Mouse (Mus musculus) midbrain, embryonic 16.5 days (tissue): ENCODE data around the gene Stk25. TPM values are rescaled to one million over a fixed set of nuclear protein-coding genes. Genes with fewer than 3 reads are reported as not detected.
"Not testable (repeated sequence)": the region's sequence is repeated elsewhere in the genome, so short reads cannot be mapped to it uniquely, and the experiment has no call there.

Experiments
- ATAC-seq: fragments of 200-750 bp; cut with Nextera tagmentation; 2 replicates; pipeline ENCODE4 v1.8.0; 2017; ENCODE audit warnings: moderate TSS enrichment
- H3K27ac ChIP-seq: fragments of 300-500 bp; sonication (generic); 2 replicates; pipeline ENCODE4 v1.5.1; 2014; ENCODE audit warnings: mild to moderate bottlenecking, low read length, mixed read lengths
- H3K27me3 ChIP-seq: fragments of 300-500 bp; sonication (generic); 2 replicates; pipeline ENCODE4 v1.6.1; 2014; ENCODE audit warnings: low read depth, low read length, mixed read lengths; ENCODE audit not compliant: control insufficient read depth, insufficient read depth
- H3K36me3 ChIP-seq: fragments of 300-500 bp; sonication (generic); 2 replicates; pipeline ENCODE4 v1.6.1; 2014; ENCODE audit warnings: mild to moderate bottlenecking, low read length, moderate library complexity, mixed read lengths; ENCODE audit not compliant: control insufficient read depth, insufficient read depth
- H3K4me1 ChIP-seq: fragments of 300-500 bp; sonication (generic); 2 replicates; pipeline ENCODE4 v1.6.1; 2014; ENCODE audit warnings: mild to moderate bottlenecking, low read length, mixed read lengths; ENCODE audit not compliant: control insufficient read depth, insufficient read depth
- H3K4me2 ChIP-seq: fragments of 300-500 bp; sonication (generic); 2 replicates; pipeline ENCODE4 v1.6.1; 2014; ENCODE audit warnings: mild to moderate bottlenecking, low read length, mixed read lengths
- H3K4me3 ChIP-seq: fragments of 300-500 bp; sonication (generic); 2 replicates; pipeline ENCODE4 v1.5.1; 2014; ENCODE audit warnings: low read depth, mild to moderate bottlenecking, low read length, moderate library complexity, mixed read lengths
- H3K9ac ChIP-seq: fragments of 300-500 bp; sonication (generic); 2 replicates; pipeline ENCODE4 v1.6.1; 2014; ENCODE audit warnings: low read depth, low read length, mixed read lengths
- H3K9me3 ChIP-seq: fragments of 300-500 bp; sonication (generic); replicated peaks from 2 replicates; pipeline ENCODE4 v1.6.1; 2014; ENCODE audit warnings: mild to moderate bottlenecking, low read length, mixed read lengths; ENCODE audit not compliant: control insufficient read depth, poor library complexity, severe bottlenecking
- WGBS: fragments of 180-500 bp; shearing (Covaris S2); extraction: QIAGEN DNeasy Blood & Tissue Kit; methylation state at CpG from one replicate; pipeline ENCODE4 v1.1.7; 2014; 5-methylcytosine and 5-hydroxymethylcytosine counted together
- polyA plus RNA-seq: library from polyadenylated mRNA; unstranded; fragments of >200 nt; fragmentation: Nextera tagmentation; extraction: Ambion mirVana; gene quantifications from 2 replicates; pipeline ENCODE4 v1.2.1, GENCODE M21; 2015

Gene Stk25
- polyA plus RNA-seq, result 347 and 394 TPM in 2 replicates

DNA sequence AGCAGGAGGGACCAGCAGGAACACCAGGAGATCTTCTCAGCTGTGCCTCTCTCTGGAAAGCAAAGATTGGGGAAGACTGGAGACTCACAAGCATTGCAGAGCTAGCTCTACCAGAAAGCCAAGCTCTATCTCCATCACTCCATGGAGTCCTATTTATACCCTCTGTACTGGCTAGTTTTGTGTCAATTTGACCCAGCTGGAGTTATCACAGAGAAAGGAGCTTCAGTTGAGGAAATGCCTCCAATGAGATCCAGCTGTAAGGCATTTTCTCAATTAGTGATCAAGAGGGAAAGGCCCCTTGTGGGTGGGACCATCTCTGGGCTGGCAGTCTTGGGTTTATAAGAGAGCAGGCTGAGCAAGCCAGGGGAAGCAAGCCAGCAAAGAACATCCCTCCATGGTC is at the start of gene Stk25:
Gene Stk25 (minus strand): TSS at position 101 of the 400 bp plus-strand sequence.
- not testable (repeated sequence) for H3K9me3 ChIP-seq, H3K27me3 ChIP-seq, H3K36me3 ChIP-seq, H3K27ac ChIP-seq, H3K4me3 ChIP-seq, ATAC-seq, H3K9ac ChIP-seq, H3K4me2 ChIP-seq, H3K4me1 ChIP-seq

DNA sequence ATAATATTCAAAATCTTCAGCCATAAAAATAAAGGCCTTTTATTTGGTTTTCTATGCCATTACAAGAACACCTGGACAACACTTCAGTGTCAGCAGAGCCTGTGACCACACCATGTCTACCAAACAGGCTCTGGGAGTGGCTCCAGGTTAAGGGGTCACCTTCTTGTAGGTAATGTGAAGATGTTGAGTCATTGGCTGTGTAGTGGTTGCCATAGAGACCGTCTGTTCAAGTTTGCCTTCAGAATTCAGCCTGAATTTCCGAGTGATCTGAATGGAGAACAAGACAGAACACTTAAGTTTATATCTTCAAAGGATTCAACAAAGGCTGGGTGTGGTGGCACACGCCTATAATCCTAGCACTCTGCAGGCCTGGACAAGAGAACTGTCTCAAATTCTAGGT is 46.9 kb upstream of the Stk25 start:
- no peak overlapping the region for H3K27ac ChIP-seq
- no peak overlapping the region for H3K9ac ChIP-seq
- peaks cover 8% of the 10 kb centered on the region; the same call in 1 of the 2 replicates for H3K36me3 ChIP-seq
- no peak overlapping the region for H3K4me3 ChIP-seq
- H3K27me3 ChIP-seq, result no peaks in the 10 kb centered on the region
- H3K4me1 ChIP-seq, result no peaks in the 10 kb centered on the region
- H3K4me2 ChIP-seq, result no peak overlapping the region
- 66% methylated on average over 3 of the region's 3 CpGs for WGBS
- no peak for ATAC-seq
- no peaks in the 10 kb centered on the region for H3K9me3 ChIP-seq

DNA sequence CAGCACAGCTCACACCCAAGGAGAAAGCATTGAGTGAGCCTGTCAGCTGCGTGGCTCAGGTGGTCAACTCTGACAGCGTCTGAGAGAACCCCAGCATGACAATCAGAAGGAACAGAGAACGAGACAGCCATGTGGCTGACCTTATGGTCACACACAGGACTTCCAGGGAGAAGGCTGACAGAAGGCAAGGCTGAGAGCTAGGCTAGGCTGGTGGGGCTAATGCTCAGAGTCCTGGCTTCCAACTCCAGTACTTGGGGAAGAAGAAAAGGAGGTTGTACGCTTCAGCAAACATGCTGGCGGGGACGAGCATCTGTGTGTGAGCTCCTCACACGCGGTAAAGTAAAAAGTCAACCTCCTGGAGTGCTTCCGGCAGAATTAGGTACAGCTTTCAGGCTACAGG is 45.9 kb upstream of the Stk25 start:
- no peak for ATAC-seq
- H3K27me3 ChIP-seq, result no peaks in the 10 kb centered on the region
- no peak overlapping the region for H3K4me2 ChIP-seq
- H3K4me3 ChIP-seq, result no peak overlapping the region
- peaks cover 8% of the 10 kb centered on the region; the same call in 1 of the 2 replicates for H3K36me3 ChIP-seq
- WGBS, result 87% methylated on average over 9 of the region's 9 CpGs
- H3K9ac ChIP-seq, result no peak overlapping the region
- no peaks in the 10 kb centered on the region for H3K9me3 ChIP-seq
- no peaks in the 10 kb centered on the region for H3K4me1 ChIP-seq
- no peak overlapping the region for H3K27ac ChIP-seq

DNA sequence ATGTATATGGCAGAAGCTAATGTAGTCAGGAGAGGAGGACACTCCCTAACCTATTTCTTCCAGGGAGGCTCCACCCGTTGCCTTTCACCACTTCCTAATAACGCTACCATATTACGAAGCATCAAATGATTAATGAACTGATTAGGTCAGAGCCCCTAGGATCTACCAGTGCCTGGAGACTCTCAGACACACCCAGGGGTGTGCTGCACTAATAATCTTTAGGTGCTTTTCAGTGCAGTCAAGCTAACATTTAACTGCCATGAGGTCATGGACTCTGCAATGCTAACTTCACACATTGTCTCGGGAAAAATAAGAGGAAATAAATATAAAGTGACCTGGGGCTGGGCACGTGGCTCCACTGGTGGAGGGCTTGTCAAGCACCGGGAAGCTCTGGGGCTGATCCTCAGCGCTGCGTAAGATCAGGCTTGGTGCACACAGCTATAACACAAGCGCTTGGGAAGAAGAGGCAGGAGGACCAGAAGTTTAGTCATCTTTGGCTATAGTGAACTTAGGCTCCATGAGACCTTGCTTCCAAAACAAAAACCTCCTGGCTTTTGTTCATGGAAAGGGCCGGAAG is 45.1 kb upstream of the Stk25 start:
- Histone ChIP-seq H3K27me3 (no peaks in the 10 kb centered on the region), H3K36me3 (peaks cover 8% of the 10 kb centered on the region; the same call in 1 of the 2 replicates), H3K4me2 (no peak overlapping the region), H3K4me3 (no peak overlapping the region), H3K9me3 (no peaks in the 10 kb centered on the region), H3K27ac (no peak overlapping the region), H3K9ac (no peak overlapping the region), H3K4me1 (no peaks in the 10 kb centered on the region)
- 96% methylated on average over 10 of the region's 10 CpGs for WGBS
- no peak for ATAC-seq

DNA sequence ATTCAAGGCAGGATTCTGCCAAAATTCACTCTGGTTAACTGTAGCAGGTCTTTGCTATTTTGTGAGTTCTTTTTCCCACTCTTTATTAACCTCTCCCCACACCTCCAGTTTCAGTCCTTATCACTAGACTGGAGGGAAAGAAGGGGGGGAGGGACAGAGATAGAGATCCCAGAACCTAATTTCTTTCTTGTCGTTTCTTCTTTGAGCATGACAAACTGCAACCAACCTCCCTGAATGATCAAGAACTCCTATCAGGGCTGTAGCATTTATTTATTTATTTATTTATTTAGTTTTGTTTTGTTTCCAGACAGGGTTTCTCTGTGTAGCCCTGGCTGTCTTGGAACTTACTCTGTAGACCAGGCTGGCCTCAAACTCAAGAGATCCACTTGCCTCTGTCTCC is 43.6 kb upstream of the Stk25 start:
- H3K36me3 ChIP-seq, result peaks cover 8% of the 10 kb centered on the region; the same call in 1 of the 2 replicates
- 85% methylated on average over 1 of the region's 1 CpGs for WGBS
- H3K9me3 ChIP-seq, result no peaks in the 10 kb centered on the region
- ATAC-seq, result no peak
- H3K27me3 ChIP-seq, result no peaks in the 10 kb centered on the region
- H3K4me2 ChIP-seq, result no peak overlapping the region
- H3K4me1 ChIP-seq, result no peaks in the 10 kb centered on the region
- no peak overlapping the region for H3K27ac ChIP-seq
- H3K4me3 ChIP-seq, result no peak overlapping the region
- no peak overlapping the region for H3K9ac ChIP-seq

DNA sequence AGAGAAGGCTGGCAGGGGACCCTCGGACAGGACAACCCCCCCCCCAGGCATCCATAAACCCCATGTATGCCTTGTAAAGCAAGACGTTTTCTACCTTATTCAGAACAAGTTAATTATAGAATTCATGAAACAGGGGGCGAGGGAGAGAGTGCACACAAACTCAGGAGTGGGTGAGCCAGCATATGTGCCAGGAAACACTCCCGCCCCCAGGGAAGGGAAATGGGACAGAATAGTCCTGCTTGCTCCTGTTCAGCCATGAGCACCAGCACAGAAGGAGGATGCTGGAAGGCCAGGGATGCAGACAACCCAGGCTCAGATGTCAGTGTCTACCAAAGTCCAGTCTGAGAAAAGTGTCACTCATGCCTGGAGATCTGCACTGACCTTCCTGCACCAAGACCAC is 40.7 kb upstream of the Stk25 start:
- Histone ChIP-seq H3K9me3 (no peaks in the 10 kb centered on the region), H3K4me2 (no peak overlapping the region), H3K4me3 (no peak overlapping the region), H3K27me3 (no peaks in the 10 kb centered on the region), H3K36me3 (peaks cover 4% of the 10 kb centered on the region; the same call in 1 of the 2 replicates), H3K4me1 (no peaks in the 10 kb centered on the region), H3K9ac (no peak overlapping the region), H3K27ac (no peak overlapping the region)
- no peak for ATAC-seq
- 82% methylated on average over 4 of the region's 4 CpGs for WGBS

DNA sequence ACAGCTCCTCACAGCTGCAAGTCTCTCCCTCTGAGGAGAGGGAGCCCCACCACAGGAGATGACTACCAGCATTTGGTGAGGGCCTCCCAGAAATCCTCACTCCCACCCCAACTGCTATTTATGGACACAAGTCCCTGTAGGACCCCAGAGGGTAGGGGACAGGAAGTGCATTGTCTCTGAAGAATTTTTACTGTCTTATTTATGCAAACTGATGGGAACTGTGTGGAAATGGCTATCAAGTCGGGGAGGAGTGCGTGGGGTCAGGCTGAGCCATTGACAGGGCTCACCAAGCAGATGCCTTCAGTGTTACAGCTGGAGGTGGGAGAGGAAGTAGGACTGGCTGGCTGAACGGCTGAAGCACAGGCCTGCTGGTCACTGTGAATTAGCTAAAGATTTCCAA is 38.9 kb upstream of the Stk25 start:
- Histone ChIP-seq H3K4me3 (no peak overlapping the region), H3K4me1 (no peaks in the 10 kb centered on the region), H3K9ac (no peak overlapping the region), H3K36me3 (peaks cover 4% of the 10 kb centered on the region; the same call in 1 of the 2 replicates), H3K4me2 (no peak overlapping the region), H3K27ac (no peak overlapping the region), H3K27me3 (no peaks in the 10 kb centered on the region), H3K9me3 (no peaks in the 10 kb centered on the region)
- WGBS, result 68% methylated on average over 3 of the region's 3 CpGs
- no peak for ATAC-seq

DNA sequence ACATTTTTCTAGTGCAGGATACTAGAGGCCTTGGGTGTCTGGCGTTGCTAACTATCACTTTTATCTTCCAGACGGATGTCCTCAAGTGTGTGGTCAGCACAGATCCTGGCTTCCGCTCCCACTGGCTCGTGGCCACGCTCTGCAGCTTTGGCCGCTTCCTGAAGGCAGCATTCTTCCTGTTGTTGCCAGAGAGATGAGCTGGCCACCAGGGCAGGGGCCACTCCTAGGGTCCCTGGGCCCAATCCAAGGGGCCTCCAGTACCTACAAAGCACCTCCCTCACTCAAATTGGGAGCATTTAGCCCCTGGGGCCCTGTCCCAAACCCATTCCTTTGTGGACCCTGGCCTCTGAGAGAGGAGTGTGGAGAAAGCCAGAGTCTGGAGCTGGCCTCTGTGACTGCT is 36.5 kb upstream of the Stk25 start:
- Histone ChIP-seq H3K4me2 (no peak overlapping the region), H3K4me1 (no peaks in the 10 kb centered on the region), H3K27me3 (no peaks in the 10 kb centered on the region), H3K4me3 (no peak overlapping the region), H3K36me3 (peaks cover 4% of the 10 kb centered on the region; the same call in 1 of the 2 replicates), H3K9ac (no peak overlapping the region), H3K9me3 (no peaks in the 10 kb centered on the region), H3K27ac (no peak overlapping the region)
- no peak for ATAC-seq
- 89% methylated on average over 6 of the region's 6 CpGs for WGBS

DNA sequence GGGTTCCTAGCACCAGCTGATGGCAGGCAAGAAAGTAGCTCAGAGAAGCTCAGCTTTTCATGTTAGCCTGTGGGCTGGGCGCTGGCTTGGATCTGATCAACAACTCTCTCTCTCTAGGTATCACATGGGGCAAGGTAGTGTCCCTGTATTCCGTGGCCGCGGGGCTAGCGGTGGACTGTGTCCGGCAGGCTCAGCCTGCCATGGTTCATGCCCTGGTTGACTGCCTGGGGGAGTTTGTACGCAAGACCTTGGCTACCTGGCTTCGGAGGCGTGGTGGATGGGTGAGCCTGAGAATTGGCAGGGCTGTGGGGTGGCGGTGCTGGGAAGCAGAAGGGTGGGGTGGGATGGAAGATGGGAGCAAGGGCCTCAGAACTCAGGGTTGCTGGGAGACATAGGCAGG is 35.5 kb upstream of the Stk25 start:
- Histone ChIP-seq H3K4me2 (no peak overlapping the region), H3K4me3 (no peak overlapping the region), H3K27me3 (no peaks in the 10 kb centered on the region), H3K36me3 (peaks cover 4% of the 10 kb centered on the region; the same call in 1 of the 2 replicates), H3K9me3 (no peaks in the 10 kb centered on the region), H3K9ac (no peak overlapping the region), H3K4me1 (no peaks in the 10 kb centered on the region), H3K27ac (no peak overlapping the region)
- no peak for ATAC-seq
- WGBS, result 96% methylated on average over 10 of the region's 10 CpGs
